ENCODE assay signal across 10 mouse cellular contexts in the genomic region with DNA sequence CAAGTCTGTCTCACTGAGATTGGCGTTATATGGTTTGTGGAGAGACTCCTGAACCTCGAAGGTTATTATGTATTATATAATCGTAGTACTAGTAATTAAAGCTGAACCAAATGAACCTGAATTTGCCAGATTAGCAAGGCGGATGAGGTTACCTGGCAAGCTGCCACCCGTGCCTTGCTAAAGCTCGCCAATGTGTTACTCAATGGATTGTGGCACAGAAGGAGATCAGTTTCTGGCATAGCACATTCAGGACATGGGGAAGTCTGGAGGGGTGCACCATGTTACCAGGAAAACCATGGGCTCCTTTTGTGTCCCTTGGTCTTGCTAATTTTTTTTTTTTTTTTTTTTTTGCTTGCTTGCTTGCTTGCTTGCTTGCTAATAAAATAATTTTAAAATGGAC. TPM values are rescaled to one million over a fixed set of nuclear protein-coding genes. Genes with fewer than 3 reads are reported as not detected.
A peak's percentile ranks its signal among the peaks of the same experiment; 100 is the strongest.
DNase-seq lines count a peak whose midpoint lies in the region; ATAC-seq and TF ChIP-seq lines count a peak whose summit lies in the region.
"Had no signal": no experiment of that assay in that cellular context is flagged by ENCODE, and none has a peak within 500 bp of the region (broad histone marks: within the 10 kb centered on the region; RNA-seq: fewer than 3 reads in every experiment).

No protein-coding gene starts in this region.

- H3K27me3 ChIP-seq in embryonic facial prominence, embryonic 13.5 days, result no peaks in the 10 kb centered on the region
- H3K27me3 ChIP-seq in kidney, adult 2 months (replicated peaks; ENCODE audit: control insufficient read depth, insufficient read depth, low read length), result no peaks in the 10 kb centered on the region
- H3K27me3 ChIP-seq in midbrain, embryonic 16.5 days (ENCODE audit: control insufficient read depth, insufficient read depth, low read depth, low read length), result no peaks in the 10 kb centered on the region

- peak overlapping the region; percentile 38; the same call in 1 of the 2 replicates for H3K4me3 ChIP-seq in embryonic facial prominence, embryonic 13.5 days
- no peak overlapping the region for H3K4me3 ChIP-seq in kidney, adult 2 months (ENCODE audit: insufficient read depth, low read depth, low read length)
- no peak overlapping the region for H3K4me3 ChIP-seq in midbrain, embryonic 16.5 days (ENCODE audit: low read depth, low read length)
- H3K4me3 ChIP-seq: erythroblast, embryonic 14.5 days; liver, embryonic 12.5 days had no signal

- peaks cover 7% of the 10 kb centered on the region; the same call in 1 of the 2 replicates for H3K4me1 ChIP-seq in embryonic facial prominence, embryonic 13.5 days
- H3K4me1 ChIP-seq in kidney, adult 2 months (ENCODE audit: control insufficient read depth, insufficient read depth, low read length), result no peaks in the 10 kb centered on the region
- H3K4me1 ChIP-seq in midbrain, embryonic 16.5 days (ENCODE audit: control insufficient read depth, insufficient read depth, low read length), result peaks cover 13% of the 10 kb centered on the region
- H3K4me1 ChIP-seq: liver, embryonic 12.5 days had no signal

- 80% methylated on average over 6 of the region's 6 CpGs for WGBS in embryonic facial prominence, embryonic 13.5 days
- WGBS in kidney, adult 2 months, result 70% methylated on average over 6 of the region's 6 CpGs
- 87% methylated on average over 6 of the region's 6 CpGs for WGBS in midbrain, embryonic 16.5 days

- H3K4me2 ChIP-seq in embryonic facial prominence, embryonic 13.5 days, result peak overlapping the region; percentile 63
- H3K4me2 ChIP-seq in midbrain, embryonic 16.5 days (ENCODE audit: low read length), result peak overlapping the region; percentile 55; the same call in 1 of the 2 replicates

- no peak for ATAC-seq in embryonic facial prominence, embryonic 13.5 days (ENCODE audit: insufficient number of reproducible peaks, insufficient read depth, low FRiP score, low TSS enrichment, low read depth)
- ATAC-seq in midbrain, embryonic 16.5 days, result no peak
- ATAC-seq in erythroid progenitor cell, adult 5-6 weeks (replicated peaks; ENCODE audit: low FRiP score, poor library complexity, severe bottlenecking), result no peak
- ATAC-seq: liver, embryonic 12.5 days had no signal

- no peaks in the 10 kb centered on the region for H3K36me3 ChIP-seq in embryonic facial prominence, embryonic 13.5 days
- H3K36me3 ChIP-seq in kidney, adult 2 months (ENCODE audit: control insufficient read depth, insufficient read depth, low read length), result no peaks in the 10 kb centered on the region
- H3K36me3 ChIP-seq in midbrain, embryonic 16.5 days (ENCODE audit: control insufficient read depth, insufficient read depth, low read length), result no peaks in the 10 kb centered on the region
- H3K36me3 ChIP-seq: liver, embryonic 12.5 days had no signal

- H3K27ac ChIP-seq in embryonic facial prominence, embryonic 13.5 days, result no peak overlapping the region
- no peak overlapping the region for H3K27ac ChIP-seq in kidney, adult 2 months (ENCODE audit: insufficient read depth, low read depth, low read length)
- no peak overlapping the region for H3K27ac ChIP-seq in midbrain, embryonic 16.5 days (ENCODE audit: low read length)
- H3K27ac ChIP-seq: liver, embryonic 12.5 days had no signal

- peak; percentile 44 to 47 for DNase-seq in layer of hippocampus, postnatal 10 days (ENCODE audit: low spot score in 2 of 2)
- DNase-seq in layer of hippocampus, adult 9-10 months (ENCODE audit: low spot score), result no peak
- DNase-seq in kidney, adult 2 months, result peak; percentile 35
- DNase-seq in gastrocnemius, postnatal 25 days, result no peak
- DNase-seq in layer of hippocampus, postnatal 14 days (ENCODE audit: low spot score in 2 of 2), result no peak

- peaks cover 9% of the 10 kb centered on the region for H3K9me3 ChIP-seq in embryonic facial prominence, embryonic 13.5 days
- peaks cover 6% of the 10 kb centered on the region; the same call in 1 of the 2 replicates for H3K9me3 ChIP-seq in midbrain, embryonic 16.5 days (replicated peaks; ENCODE audit: control insufficient read depth, low read length, poor library complexity, severe bottlenecking)

- no peak for TF ChIP-seq POLR2A in kidney, adult 2 months (IDR thresholded peaks at IDR 0.05; ENCODE audit: low read depth, low read length)

- H3K9ac ChIP-seq in embryonic facial prominence, embryonic 13.5 days, result peak overlapping the region; percentile 67; the same call in 1 of the 2 replicates
- no peak overlapping the region for H3K9ac ChIP-seq in midbrain, embryonic 16.5 days (ENCODE audit: low read depth, low read length)
- H3K9ac ChIP-seq: liver, embryonic 12.5 days had no signal

- TF ChIP-seq CTCF in kidney, adult 2 months (conservative IDR thresholded peaks at IDR 0.05; ENCODE audit: insufficient read depth, insufficient read length, low read depth, low read length), result no peak

RNA-seq across cellular contexts. Expression of a gene that starts 8.5 kb away (rescaled TPM):
- not detected for total RNA-seq in layer of hippocampus, postnatal 10 days (2021)
- polyA plus RNA-seq in embryonic facial prominence, embryonic 13.5 days (2015; fragmentation: Nextera tagmentation; extraction: Ambion mirVana), result 0.25 TPM in 1 of 2 replicates, not detected in the other
- polyA plus RNA-seq in kidney, adult 2 months (2012; rRNA removed), result 0.11 and 0.48 TPM in 2 replicates
- 0.29 TPM in 1 of 2 replicates, not detected in the other for polyA plus RNA-seq in midbrain, embryonic 16.5 days (2015; fragmentation: Nextera tagmentation; extraction: Ambion mirVana)
- total RNA-seq in erythroid progenitor cell, adult 5-6 weeks (2015; ENCODE audit: low replicate concordance), result not detected in 2 replicates
- not detected in 2 replicates for total RNA-seq in erythroid progenitor cell, adult 5-6 weeks (2017; ENCODE audit: low replicate concordance)
- not detected for total RNA-seq in gastrocnemius, postnatal 25 days (2021)
- not detected for total RNA-seq in layer of hippocampus, postnatal 14 days (2021)
- polyA plus RNA-seq: erythroblast, embryonic 14.5 days; liver, embryonic 12.5 days had no signal

RNA-seq across cellular contexts. Expression of a gene that starts 8.7 kb away (rescaled TPM):
- 10 to 100 TPM; 13.0 to 15.1 TPM for total RNA-seq in layer of hippocampus, postnatal 10 days (2021)
- polyA plus RNA-seq in embryonic facial prominence, embryonic 13.5 days (2015; fragmentation: Nextera tagmentation; extraction: Ambion mirVana), result 14.3 and 18.8 TPM in 2 replicates
- polyA plus RNA-seq in kidney, adult 2 months (2012; rRNA removed), result 9.4 and 10.5 TPM in 2 replicates
- 22.2 and 23.1 TPM in 2 replicates for polyA plus RNA-seq in midbrain, embryonic 16.5 days (2015; fragmentation: Nextera tagmentation; extraction: Ambion mirVana)
- total RNA-seq in erythroid progenitor cell, adult 5-6 weeks (2015; ENCODE audit: low replicate concordance), result 0.72 TPM in 1 of 2 replicates, not detected in the other
- 0.39 TPM in 1 of 2 replicates, not detected in the other for total RNA-seq in erythroid progenitor cell, adult 5-6 weeks (2017; ENCODE audit: low replicate concordance)
- total RNA-seq in gastrocnemius, postnatal 25 days (2021), result 1 to 10 TPM; 1.3 to 1.8 TPM
- 10 to 100 TPM; 13.3 to 13.9 TPM for total RNA-seq in layer of hippocampus, postnatal 14 days (2021)

RNA-seq across cellular contexts. Expression of a gene that starts 23.8 kb away (rescaled TPM):
- not detected for total RNA-seq in layer of hippocampus, postnatal 10 days (2021)
- polyA plus RNA-seq in embryonic facial prominence, embryonic 13.5 days (2015; fragmentation: Nextera tagmentation; extraction: Ambion mirVana), result 0.45 and 0.91 TPM in 2 replicates
- not detected in 2 replicates for polyA plus RNA-seq in kidney, adult 2 months (2012; rRNA removed)
- not detected in 2 replicates for polyA plus RNA-seq in midbrain, embryonic 16.5 days (2015; fragmentation: Nextera tagmentation; extraction: Ambion mirVana)
- not detected in 2 replicates for total RNA-seq in erythroid progenitor cell, adult 5-6 weeks (2015; ENCODE audit: low replicate concordance)
- not detected in 2 replicates for total RNA-seq in erythroid progenitor cell, adult 5-6 weeks (2017; ENCODE audit: low replicate concordance)
- total RNA-seq in gastrocnemius, postnatal 25 days (2021), result not detected
- not detected for total RNA-seq in layer of hippocampus, postnatal 14 days (2021)
- polyA plus RNA-seq: erythroblast, embryonic 14.5 days; liver, embryonic 12.5 days had no signal

RNA-seq across cellular contexts. Expression of a gene that starts 24.2 kb away (rescaled TPM):
- total RNA-seq in layer of hippocampus, postnatal 10 days (2021), result 10 to 100 TPM; 25.1 to 26.7 TPM
- 53.8 and 58.5 TPM in 2 replicates for polyA plus RNA-seq in embryonic facial prominence, embryonic 13.5 days (2015; fragmentation: Nextera tagmentation; extraction: Ambion mirVana)
- 3.8 and 4.3 TPM in 2 replicates for polyA plus RNA-seq in kidney, adult 2 months (2012; rRNA removed)
- 46.2 and 46.3 TPM in 2 replicates for polyA plus RNA-seq in midbrain, embryonic 16.5 days (2015; fragmentation: Nextera tagmentation; extraction: Ambion mirVana)
- 1.1 and 2.5 TPM in 2 replicates for total RNA-seq in erythroid progenitor cell, adult 5-6 weeks (2015; ENCODE audit: low replicate concordance)
- 1.8 TPM in 1 of 2 replicates, not detected in the other for total RNA-seq in erythroid progenitor cell, adult 5-6 weeks (2017; ENCODE audit: low replicate concordance)
- total RNA-seq in gastrocnemius, postnatal 25 days (2021), result 1 to 10 TPM; 2.9 to 3.2 TPM
- 10 to 100 TPM; 20.5 to 21.1 TPM for total RNA-seq in layer of hippocampus, postnatal 14 days (2021)
- polyA plus RNA-seq: erythroblast, embryonic 14.5 days had no signal

RNA-seq across cellular contexts. Expression of a gene that starts 44.9 kb away (rescaled TPM):
- under 1 TPM; 0.33 to 0.46 TPM for total RNA-seq in layer of hippocampus, postnatal 10 days (2021)
- 1.9 and 2.1 TPM in 2 replicates for polyA plus RNA-seq in embryonic facial prominence, embryonic 13.5 days (2015; fragmentation: Nextera tagmentation; extraction: Ambion mirVana)
- polyA plus RNA-seq in kidney, adult 2 months (2012; rRNA removed), result 2.3 and 4.1 TPM in 2 replicates
- polyA plus RNA-seq in midbrain, embryonic 16.5 days (2015; fragmentation: Nextera tagmentation; extraction: Ambion mirVana), result 0.81 and 0.84 TPM in 2 replicates
- 237 and 287 TPM in 2 replicates for total RNA-seq in erythroid progenitor cell, adult 5-6 weeks (2015; ENCODE audit: low replicate concordance)
- 417 and 443 TPM in 2 replicates for total RNA-seq in erythroid progenitor cell, adult 5-6 weeks (2017; ENCODE audit: low replicate concordance)
- under 1 TPM; 0.13 to 0.70 TPM for total RNA-seq in gastrocnemius, postnatal 25 days (2021)
- total RNA-seq in layer of hippocampus, postnatal 14 days (2021), result under 1 TPM; 0.41 to 0.81 TPM

Comparison
In these comparisons a context has a peak if more than half of its experiments do, and no peak if none do; other contexts are left out.
1. DNase-seq: peak in layer of hippocampus, postnatal 10 days (2 of 2) and kidney, adult 2 months (single experiment); none in layer of hippocampus, adult 9-10 months (single experiment), gastrocnemius, postnatal 25 days (single experiment) and layer of hippocampus, postnatal 14 days (0 of 2).
2. RNA of a gene that starts 8.7 kb away (total RNA-seq): 13.0 to 15.1 TPM in layer of hippocampus, postnatal 10 days and 13.3 to 13.9 TPM in layer of hippocampus, postnatal 14 days; 1.3 to 1.8 TPM in gastrocnemius, postnatal 25 days and 0.39 to 0.72 TPM in erythroid progenitor cell, adult 5-6 weeks; every median in the first group is over 4 times any median in the second.